Mouse (Mus musculus): ENCODE results near the gene Serpina3i.
"Not testable (repeated sequence)": the region's sequence is repeated elsewhere in the genome, so short reads cannot be mapped to it uniquely, and the experiment has no call there.

The Serpina3i gene

GRCm38 (mm10) chr12:104262863-104263262 is at the start of gene Serpina3i:
Gene Serpina3i, plus strand, starts transcription at chr12:104263122.
- no peak for DNase-seq

GRCm38 (mm10) chr12:104213689-104214444 is 49.1 kb upstream of the Serpina3i start:
- DNase-seq, result no peak

GRCm38 (mm10) chr12:104214445-104214753 is 48.5 kb upstream of the Serpina3i start, which contains the start of gene Serpina3f:
Gene Serpina3f, plus strand, starts transcription at chr12:104214544.
- DNase-seq, result no peak

- no peak for DNase-seq
Measured at GRCm38 (mm10) chr12:104215249-104215648, 47.7 kb upstream of the Serpina3i start.

GRCm38 (mm10) chr12:104221616-104222015 is 41.3 kb upstream of the Serpina3i start:
- no peak for DNase-seq

GRCm38 (mm10) chr12:104223690-104224089 is 39.2 kb upstream of the Serpina3i start:
- no peak for DNase-seq

- no peak for DNase-seq
Measured at GRCm38 (mm10) chr12:104224598-104225300, 38.2 kb upstream of the Serpina3i start.

- DNase-seq, result no peak
Measured at GRCm38 (mm10) chr12:104230762-104231161, 32.2 kb upstream of the Serpina3i start.

GRCm38 (mm10) chr12:104235915-104236314 is 27.0 kb upstream of the Serpina3i start, which contains the start of gene Serpina3g:
Gene Serpina3g, plus strand, starts transcription at chr12:104236245.
- no peak for DNase-seq

- DNase-seq, result not testable (repeated sequence)
Measured at GRCm38 (mm10) chr12:104238048-104238447, 24.9 kb upstream of the Serpina3i start.

- DNase-seq, result no peak
Measured at GRCm38 (mm10) chr12:104243307-104243706, 19.6 kb upstream of the Serpina3i start.

- DNase-seq, result no peak
Measured at GRCm38 (mm10) chr12:104245092-104245491, 17.8 kb upstream of the Serpina3i start.

GRCm38 (mm10) chr12:104245595-104245994 is 17.3 kb upstream of the Serpina3i start:
- DNase-seq, result no peak

GRCm38 (mm10) chr12:104247553-104248002 is 15.3 kb upstream of the Serpina3i start:
- no peak for DNase-seq

GRCm38 (mm10) chr12:104248231-104248630 is 14.7 kb upstream of the Serpina3i start:
- DNase-seq, result no peak

- no peak for DNase-seq
Measured at GRCm38 (mm10) chr12:104261041-104261440, 1.9 kb upstream of the Serpina3i start.

- DNase-seq, result no peak
Measured at GRCm38 (mm10) chr12:104266374-104266773, 3.5 kb downstream of the Serpina3i start.

- DNase-seq, result no peak
Measured at GRCm38 (mm10) chr12:104278216-104279055, 15.5 kb downstream of the Serpina3i start.

- no peak for DNase-seq
Measured at GRCm38 (mm10) chr12:104279056-104279435, 16.1 kb downstream of the Serpina3i start.

- DNase-seq, result no peak
Measured at GRCm38 (mm10) chr12:104283380-104283779, 20.5 kb downstream of the Serpina3i start.

- no peak for DNase-seq
Measured at GRCm38 (mm10) chr12:104288336-104288735, 25.4 kb downstream of the Serpina3i start.

- no peak for DNase-seq
Measured at GRCm38 (mm10) chr12:104289872-104290271, 26.9 kb downstream of the Serpina3i start.

GRCm38 (mm10) chr12:104293963-104294362 is 31.0 kb downstream of the Serpina3i start:
- no peak for DNase-seq
